Mouse (Mus musculus) megakaryocyte, embryonic 14.5 days (primary cell): ENCODE data around the gene Tcf25.

Experiments used
- FLI1 ChIP-seq: IDR thresholded peaks from 2 replicates; pipeline ENCODE4 v1.6.1; 2012; ENCODE audit warnings: low read length, inconsistent platforms, mixed read lengths
- GATA1 ChIP-seq: IDR thresholded peaks from 3 replicates; pipeline ENCODE4 v1.6.1; 2012; ENCODE audit warnings: mixed read lengths, low read length, inconsistent platforms, borderline replicate concordance

DNA sequence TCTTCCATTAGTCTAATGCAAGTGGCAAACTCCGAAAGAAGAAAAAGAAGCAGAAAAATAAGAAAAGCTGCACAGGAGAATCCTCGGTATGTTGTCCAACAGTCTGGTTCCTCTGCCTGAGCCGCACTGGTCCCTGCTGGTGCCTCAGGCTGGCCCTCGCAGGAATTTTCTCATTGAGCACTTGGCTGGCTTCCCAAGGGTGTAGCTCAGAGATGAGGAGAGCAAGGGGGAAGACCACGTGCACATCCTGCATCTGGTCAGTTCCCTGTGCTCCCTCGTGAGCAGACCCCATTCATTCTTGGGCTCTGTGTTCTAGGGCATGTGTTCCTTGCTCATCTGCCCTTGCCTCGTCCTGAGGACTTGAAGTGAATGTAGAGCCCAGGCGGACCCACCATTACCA lies 9.0 kb downstream of the Tcf25 start:
- TF ChIP-seq GATA1 (no peak), FLI1 (no peak)
